Mouse (Mus musculus) right cerebral cortex, adult 18-20 months (tissue): ENCODE measurements around the gene Sp6.

Source experiments
- DNase-seq: peaks from one replicate; pipeline ENCODE4 v3.0.0; 2022; ENCODE audit warnings: mixed read lengths

Gene Sp6

DNA sequence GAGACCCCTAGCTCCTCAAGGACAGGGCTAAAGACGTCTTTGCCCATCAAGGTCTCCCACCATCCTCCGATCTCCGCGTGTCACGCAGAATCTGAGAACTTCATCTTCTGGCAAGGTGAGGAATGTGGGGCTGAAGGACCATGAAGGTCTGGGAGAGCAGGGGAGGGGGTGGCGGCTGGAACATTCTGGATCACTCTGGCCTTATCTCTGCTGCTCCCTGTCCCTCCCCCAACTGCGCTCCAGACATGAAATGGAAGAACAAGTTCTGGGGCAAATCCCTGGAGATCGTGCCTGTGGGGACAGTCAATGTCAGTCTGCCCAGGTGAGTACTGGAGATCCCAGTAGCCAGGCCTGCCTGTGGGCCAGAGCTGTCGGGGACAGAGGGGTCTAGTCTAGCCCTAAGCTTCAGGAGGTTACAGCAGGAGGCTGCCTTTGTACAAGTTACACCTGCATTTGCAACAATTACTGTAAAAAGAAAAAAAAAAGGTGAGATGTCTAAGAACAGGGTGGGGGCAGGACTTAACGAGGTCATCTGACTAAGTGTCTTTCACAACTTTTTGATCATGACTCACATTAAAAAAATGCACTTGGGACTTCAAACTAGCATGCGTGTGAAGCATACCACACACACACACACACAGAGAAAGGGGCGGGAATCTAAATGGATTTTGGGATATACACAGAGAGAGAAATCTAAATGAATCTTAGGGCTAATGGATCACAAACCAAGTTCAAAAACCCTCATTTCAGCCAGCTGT is 52.5 kb downstream of the Sp6 start:
- no peak for DNase-seq

GRCm38 (mm10) chr11:97066656-97067360 is 53.6 kb downstream of the Sp6 start:
- DNase-seq, result no peak

GRCm38 (mm10) chr11:97069333-97069732 is 56.1 kb downstream of the Sp6 start:
- no peak for DNase-seq

GRCm38 (mm10) chr11:97069770-97070169 is 56.6 kb downstream of the Sp6 start:
- no peak for DNase-seq

DNA sequence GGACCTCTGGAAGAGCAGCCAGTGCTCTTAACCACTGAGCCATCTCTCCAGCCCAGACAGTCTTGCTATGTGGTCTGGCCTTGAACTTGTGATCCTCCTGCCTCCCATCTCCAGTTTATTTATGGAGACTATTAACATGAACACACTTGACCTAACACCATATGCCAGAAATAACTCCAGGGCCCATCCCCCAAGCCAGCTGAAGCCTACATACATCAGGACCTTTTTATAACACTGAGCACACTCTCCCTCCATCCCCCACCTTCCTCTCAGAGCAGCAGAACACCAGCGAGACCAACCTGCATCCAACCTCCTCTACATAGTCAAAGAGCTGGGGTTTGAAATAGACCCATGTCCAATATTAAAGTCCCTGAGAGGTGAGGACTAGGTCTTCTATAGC is 57.9 kb downstream of the Sp6 start:
- DNase-seq, result no peak

- no peak for DNase-seq
These were observed 59.3 kb downstream of the Sp6 start for GRCm38 (mm10) chr11:97072533-97072932.

DNA sequence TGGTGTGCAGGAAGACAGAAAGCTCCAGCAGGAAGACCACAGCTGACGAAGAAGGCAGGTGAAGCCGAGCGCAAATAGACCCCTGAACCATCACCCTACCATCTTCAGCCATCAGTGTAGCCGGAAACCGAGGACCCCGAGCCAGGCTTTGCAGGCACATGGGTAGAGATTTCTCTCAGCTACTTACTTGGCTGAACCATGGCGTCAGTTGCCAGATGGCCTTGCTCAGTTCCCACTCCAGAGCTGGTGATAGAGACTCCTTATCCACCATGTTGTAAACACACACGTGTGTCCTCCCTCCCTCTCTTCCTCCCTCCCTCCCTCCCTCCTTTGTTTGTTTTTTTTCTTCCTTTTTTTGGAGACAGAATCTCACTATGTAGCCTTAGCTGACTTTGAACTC is 61.0 kb downstream of the Sp6 start:
- no peak for DNase-seq
